Mouse (Mus musculus) left cerebral cortex, postnatal 10 days (tissue): ENCODE measurements around the gene Upp2. TPM values are rescaled to one million over a fixed set of nuclear protein-coding genes. Genes with fewer than 3 reads are reported as not detected.
A peak's percentile ranks its signal among the peaks of the same experiment; 100 is the strongest.

ENCODE experiments used
- DNase-seq, 2 experiments: peaks; one replicate each; pipeline ENCODE4 v3.0.0; 2021 to 2022; ENCODE audit warnings: low spot score in 2 of 2, mixed read lengths in 1 of 2; ENCODE audit errors: extremely low spot score in 1 of 2
- intact Hi-C: fragments of 180-260 bp; cut with DNase I; formaldehyde crosslinking; loops from one replicate; pipeline ENCODE4 v1.15.1; 2025
- total RNA-seq, 2 experiments: library from RNA; stranded (reverse); gene quantifications; 2 replicates each; pipeline ENCODE4 v1.2.3; 2021

The Upp2 gene
- total RNA-seq, 2 experiments from 2014 or later: 16.6 TPM

DNA sequence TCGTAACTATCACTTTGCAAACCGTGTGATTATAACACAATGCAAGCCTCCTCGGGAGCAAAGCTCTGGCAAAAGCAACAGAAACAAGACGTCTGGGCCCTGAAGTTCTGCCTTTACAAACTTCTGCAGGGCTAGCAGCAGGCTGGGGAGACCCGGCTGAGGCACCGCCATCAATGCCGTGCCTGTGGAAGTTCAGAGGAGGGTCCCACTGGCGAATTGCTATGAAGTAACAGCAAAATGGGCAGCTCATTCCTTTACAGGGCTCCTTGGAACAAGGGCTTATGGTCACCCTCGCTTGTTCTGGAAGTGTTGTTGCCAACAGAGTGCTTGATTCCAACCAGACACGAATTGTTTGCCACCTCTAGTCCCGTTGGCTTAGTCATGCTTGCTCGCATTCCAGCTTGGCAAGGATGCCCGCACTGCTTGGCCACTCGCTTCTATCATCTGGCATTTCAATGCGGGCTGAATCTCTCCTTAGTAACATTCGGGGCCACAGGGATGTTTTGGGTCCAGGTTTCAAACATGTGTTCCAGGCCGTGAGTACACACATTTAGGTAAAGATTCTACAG lies 29.8 kb downstream of the Upp2 start:
- no peak for DNase-seq
- intact Hi-C loops: no loop called here

DNA sequence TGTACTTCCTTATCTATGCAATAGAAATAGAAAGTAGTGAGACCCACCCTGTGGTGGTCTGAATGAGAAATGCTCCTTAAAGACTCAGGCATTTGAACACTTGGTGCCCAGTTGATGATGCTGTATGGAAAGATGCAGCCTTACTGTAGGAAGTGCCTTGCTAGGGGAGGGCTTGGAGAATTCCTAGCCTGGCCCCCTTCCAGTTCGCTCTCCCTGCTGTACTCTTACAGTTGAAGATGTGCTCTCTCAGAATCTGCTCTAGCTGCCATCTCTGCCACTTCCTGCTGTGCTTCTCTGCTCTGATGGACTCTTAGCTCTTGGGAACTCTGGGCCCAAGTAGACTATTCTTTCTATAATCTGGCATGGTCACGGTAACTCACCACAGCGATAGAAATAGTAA lies 30.5 kb downstream of the Upp2 start:
- intact Hi-C loops: no loop called here

DNA sequence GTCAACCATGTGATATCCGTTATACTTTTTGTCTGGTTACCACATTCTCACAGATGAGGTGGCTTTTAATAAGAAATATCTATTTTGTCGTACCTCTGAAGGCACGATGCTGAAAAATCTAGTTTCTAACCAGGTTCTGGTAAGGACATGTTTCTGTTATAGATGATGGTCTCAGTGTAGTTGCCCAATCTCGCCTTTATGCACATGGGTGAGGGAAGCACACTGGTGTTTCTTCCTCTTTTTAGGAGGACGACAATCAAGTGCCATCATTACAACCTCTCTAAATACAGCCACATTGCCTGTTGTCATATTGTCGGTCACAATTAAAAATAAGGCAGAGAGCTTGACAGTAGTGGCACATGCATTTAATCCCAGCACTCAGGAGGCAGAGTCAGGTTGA lies 32.5 kb downstream of the Upp2 start:
- intact Hi-C loops: no loop called here
- no peak for DNase-seq

More for the DNA sequence above, 30.5 kb downstream of the Upp2 start:
- DNase-seq: no peak

DNA sequence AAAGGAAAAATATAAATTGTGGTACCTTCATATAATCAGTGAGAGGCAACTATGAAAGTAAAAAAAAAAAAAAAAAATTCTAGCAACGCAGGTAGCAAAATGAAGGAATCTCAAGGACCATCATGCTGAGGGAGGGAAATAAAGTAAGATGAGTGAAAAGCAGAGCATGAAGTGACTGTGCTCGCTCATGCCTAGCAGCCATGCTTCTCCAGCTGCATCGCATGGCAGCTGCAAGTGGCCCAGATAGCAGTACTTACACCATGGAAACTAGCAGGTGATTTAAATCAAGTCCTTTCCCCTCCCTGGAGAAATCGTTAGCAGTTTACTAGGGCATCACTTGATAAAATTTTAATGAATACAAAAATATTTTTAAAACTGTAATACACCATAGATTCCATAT lies 34.3 kb downstream of the Upp2 start:
- DNase-seq: no peak
- intact Hi-C loops: no loop called here

DNA sequence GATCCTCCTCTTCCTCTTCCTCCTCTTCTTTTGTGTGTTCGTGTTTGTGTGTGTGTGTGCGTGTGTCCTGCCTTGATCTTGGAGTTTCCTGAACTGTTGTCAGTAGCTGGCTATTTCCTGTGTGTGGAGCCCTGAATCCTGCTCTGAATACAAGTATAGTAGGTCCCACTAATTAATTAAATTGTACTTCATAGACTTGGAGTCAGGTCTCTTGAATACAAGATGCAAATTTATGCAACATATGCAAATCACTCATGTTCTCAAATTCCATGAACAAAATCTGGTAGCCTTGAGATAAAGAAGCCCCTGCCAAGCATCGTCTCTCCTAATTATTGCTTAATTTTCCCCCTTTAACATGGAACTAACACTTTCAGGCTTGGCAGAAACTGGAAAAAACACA lies 36.3 kb downstream of the Upp2 start:
- DNase-seq: no peak
- intact Hi-C loops: no loop called here

DNA sequence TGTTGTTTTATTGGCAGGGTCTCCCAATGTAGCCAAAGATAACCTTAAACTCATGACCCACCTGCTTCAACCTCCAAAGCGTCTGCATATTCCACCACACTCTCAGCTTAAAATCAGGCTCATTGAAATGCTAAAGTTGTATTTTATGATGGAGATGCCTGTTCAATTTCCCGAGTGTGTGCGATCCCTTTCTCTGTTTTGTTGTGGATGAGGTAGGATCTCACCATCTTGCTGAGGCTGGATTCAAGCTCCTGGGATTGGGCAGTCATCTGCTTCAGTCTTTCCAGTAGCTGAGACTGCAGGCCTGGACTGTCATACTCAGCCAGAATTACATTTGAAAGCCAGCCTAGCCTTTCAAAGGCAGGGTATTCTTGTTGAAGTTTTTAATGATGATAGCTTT lies 37.7 kb downstream of the Upp2 start:
- intact Hi-C loops: no loop called here
- DNase-seq: no peak

DNA sequence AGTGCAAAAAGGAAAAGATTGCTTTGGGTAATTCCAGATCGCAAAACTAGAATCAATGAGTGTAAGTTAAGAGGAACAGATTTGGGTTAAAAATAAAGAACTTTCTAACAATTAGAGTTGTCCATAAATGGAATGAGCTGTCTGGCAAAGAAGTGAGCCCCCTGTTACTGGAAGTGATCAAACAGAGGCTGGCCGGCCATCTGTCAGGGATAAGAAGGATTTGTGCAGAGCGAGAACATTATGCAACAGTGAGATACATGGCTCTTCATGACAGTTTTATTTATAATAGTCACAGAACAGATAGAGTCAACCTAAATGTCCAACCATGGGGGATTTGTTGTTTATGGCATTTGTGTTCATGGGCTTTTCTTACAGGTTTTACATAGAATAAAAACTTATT lies 46.6 kb downstream of the Upp2 start:
- DNase-seq: peak in 1 of 2 experiments; percentile 38
- intact Hi-C loops: no loop called here

DNA sequence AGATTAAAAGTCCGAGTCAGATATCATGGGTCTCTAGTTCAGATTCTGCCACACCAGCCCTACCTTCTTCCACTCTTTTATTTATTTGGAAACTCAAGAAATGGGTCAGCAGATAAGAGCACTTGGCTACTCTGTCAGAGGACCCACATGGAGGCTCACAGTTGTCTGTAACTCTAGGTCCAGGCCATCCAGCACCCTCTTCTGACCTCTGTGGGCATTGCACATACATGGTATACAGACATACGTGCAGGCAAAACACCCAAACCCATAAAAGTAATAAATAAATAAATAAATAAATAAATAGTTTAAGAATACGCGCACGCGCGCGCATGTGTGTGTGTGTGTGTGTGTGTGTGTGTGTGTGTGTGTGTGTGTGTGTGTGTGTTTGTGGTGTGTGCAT lies 47.8 kb downstream of the Upp2 start:
- intact Hi-C loops: no loop called here
- DNase-seq: no peak

DNA sequence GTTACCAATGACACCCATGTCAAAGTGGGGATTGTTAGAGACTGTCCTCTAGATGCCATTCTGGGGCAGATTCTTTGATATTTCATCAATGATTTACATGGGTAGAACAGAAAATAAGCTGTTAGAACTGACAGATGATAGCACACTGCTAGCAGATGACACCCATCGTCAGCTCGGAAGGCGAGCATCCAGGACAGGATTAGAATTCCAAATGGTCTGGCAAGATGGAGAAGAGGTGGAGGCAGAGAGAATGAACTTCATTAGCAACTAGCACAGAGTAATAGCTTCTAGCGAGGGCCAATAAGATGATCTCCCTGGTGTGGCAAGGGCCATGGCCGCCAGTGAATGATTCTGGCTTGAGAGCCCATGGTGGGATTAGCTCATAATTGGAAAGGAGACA lies 48.7 kb downstream of the Upp2 start:
- no peak for DNase-seq
- intact Hi-C loops: no loop called here

DNA sequence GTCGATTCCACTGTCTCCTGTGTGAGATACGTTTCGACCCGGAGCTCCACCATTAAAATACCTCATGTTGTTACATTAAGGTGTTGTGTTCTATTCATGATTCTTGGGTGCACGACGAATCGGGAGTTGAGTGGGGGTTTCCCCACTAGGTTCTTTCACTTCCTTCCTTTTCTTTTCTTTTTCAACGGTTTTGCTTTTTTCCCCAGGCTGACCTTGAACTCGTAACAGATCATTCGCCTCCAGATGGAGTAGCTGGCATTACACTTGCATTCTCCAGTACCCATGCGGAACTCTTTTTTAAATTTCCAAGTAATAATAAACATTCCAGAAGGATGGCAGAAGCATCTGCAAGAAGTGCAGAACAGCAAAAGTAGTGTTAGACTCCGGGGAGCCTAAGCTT lies 58.1 kb downstream of the Upp2 start:
- DNase-seq: no peak
- intact Hi-C loops: no loop called here

DNA sequence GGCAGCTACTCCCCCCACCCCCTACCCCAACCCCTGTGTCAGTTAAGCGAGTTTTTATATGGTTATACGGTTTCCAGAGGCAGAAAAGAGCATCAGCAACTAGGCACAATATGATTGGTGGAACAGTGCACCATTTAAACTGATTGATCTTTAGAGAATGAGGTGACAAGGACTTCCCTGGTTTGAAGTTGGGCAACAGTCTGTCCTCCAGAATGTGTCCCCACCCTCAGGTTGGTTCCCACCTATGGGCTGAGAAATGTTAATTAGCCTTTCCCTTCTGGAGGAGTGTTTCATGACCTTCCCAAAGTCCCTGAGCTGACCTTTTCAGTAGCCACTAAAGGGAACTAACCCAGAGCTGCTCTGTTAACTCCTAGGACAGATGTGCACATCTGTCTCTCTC lies 58.6 kb downstream of the Upp2 start:
- intact Hi-C loops: no loop called here
- DNase-seq: no peak

DNA sequence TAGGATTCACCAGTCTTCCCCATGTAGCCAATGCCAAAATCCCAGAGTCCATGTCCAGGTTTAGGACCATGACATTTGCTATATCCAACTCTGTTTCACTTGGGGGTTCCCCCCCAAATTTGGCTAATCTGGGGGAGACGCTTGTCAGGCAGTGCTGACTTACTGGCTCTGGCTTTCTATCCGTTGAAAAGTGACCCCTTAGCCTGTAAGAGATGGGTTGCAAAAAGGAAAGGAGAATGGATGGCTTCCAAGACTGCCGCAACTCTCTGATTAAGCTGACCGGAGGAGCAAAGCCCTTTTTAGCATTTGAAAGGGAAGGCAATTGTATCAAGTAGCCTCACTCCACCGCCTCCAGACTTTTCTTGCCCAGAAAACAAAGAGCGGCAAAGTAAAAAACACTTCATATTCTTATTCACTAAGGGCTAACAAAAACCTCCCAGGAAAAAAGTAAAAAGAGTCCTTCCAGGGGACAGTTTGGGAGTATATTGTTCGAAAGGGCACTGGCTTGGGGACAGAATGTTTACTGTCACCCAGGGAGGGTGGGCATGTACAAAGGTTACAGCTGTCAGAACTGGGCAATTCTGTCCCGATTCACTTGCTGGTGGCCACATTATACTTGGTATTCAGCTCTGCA lies 59.2 kb downstream of the Upp2 start:
- no peak for DNase-seq
- intact Hi-C loops: no loop called here

DNA sequence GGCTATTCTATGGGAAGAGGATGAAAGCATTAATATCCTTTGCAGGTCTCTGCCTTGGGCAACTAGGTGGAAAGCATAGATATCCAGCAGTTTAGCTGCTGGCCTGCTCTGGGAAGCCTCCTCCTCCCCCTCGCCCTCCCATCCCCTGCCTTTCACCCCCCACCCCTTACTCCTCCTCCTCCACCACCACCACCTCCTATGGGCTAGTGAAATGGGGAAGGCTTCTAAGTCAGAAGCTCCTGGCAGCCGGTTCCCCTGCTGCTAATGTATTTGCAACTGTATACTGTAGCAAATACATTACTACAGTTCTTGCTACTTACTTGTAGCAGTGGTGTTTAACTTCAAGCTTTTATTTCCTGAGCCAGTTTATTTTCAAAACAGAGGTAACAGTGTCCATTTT lies 60.9 kb downstream of the Upp2 start:
- intact Hi-C loops: no loop called here
- DNase-seq: no peak

DNA sequence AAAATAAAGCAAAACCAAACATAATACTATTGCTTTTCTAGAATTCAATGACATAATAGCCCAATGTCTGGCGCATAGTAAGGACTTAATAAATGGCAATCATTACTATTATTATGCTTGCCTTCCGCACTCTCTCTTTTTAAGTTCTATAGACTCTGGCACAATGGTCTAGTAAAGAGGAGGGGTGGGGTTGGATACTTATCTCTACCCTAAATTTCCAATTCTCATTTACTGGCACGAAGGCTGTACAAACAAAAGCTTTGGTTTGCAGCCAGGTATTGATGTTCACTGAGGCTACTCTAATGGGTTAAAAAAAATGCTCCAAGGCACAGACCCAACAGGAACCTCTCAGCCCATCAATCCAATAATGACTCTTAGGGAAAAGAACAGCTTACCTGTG lies 61.9 kb downstream of the Upp2 start:
- intact Hi-C loops: no loop called here
- no peak for DNase-seq

DNA sequence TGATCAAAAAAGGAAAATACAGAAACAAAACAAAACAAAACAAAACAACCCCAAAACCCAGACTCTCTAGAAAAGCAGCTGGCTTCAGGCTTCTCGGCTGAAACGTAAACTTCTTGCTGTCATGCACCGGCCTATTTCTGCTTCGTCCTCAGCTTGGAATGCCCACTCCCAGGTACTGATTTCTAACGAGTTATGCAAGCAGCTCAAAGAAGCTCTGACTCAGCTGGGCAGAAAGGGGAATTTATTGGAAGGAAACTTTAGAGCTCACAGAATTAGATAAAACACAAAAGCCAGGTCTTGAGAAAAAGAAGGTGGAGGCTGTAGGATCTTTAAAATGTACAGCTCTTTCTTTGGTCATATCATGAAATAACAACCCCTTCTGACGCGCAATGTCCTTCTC lies 62.3 kb downstream of the Upp2 start:
- intact Hi-C loops: no loop called here
- DNase-seq: no peak

DNA sequence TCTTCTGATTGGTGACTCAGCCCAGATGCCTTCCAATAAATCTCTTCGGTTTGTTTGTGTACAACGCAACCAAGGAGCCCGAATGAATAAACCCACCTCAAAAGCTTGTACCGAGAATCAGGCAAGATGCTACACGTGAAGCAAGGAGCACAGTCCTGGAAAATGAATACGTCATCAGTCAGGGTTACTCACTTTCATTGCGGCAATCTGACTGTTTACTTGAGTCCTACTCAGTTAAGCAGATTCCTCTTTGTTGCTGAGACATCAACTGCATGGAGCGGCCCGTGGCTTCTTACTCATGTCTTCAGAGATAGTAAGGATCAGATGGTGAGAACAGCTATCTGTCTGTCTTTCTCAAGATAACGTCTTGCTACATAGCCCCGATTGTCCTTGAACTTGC lies 66.7 kb downstream of the Upp2 start:
- intact Hi-C loops: no loop called here
- no peak for DNase-seq

DNA sequence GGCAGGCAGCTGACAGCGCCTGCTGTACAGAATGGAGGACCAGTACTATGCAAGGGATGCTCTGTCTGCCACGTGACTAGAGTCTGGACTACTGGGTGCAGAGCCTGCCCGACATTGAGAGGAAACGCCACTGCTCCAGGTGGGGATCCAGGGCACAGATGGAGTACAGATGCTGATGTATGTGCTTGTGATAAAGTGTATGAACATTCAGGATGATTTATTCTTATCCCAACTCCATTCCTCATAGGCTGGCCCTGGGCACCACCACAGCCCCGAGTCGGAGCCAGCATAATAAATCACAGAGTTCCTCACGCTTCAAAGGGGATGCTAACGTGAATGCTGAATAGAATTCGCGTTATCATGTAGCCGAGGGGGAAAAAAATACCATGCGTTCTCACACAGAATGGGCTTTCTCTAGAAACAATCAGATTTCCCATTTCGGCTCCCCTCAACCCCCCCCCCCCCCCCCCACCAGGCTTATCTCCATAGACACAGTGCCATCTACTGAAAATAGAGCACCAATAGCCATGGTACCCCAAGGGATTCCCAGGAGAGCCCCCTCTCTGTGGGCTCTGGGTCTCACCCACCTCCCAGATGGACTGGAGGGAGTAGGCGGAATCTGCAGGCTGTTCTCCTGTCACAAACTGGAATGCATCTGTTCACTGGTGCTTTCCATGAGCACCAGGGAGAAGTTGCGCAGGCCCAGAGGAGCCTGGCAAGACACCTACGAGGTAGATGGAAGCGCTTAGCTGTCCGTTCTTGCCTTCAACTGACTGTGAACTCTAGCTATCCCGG lies 74.9 kb downstream of the Upp2 start:
- intact Hi-C loops: loop anchor here (1.0 kb wide), 1 partner anchor 56 kb away; no protein-coding TSS in a partner anchor
- DNase-seq: peak; percentile 50 to 72

DNA sequence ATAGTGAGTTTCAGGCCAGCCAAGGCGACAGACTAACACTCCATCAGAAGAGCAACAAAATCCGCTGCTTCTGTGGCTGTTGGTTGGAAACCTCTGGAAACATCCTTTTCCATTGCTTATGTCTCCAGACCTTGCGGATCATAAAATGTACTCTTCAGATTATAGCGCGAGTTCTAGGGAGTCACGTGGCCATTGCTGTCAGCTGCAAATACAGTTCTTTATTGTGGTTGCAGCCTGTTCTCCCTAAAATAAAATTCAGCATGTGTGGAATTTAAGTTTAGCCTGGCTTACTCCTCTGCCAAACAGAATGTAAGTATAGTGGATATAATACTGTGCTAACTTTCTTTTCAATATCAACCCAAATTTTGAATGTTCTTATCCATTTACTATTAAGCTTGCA lies 78.6 kb downstream of the Upp2 start:
- peak in 1 of 2 experiments; percentile 54 for DNase-seq
- intact Hi-C loops: no loop called here

DNA sequence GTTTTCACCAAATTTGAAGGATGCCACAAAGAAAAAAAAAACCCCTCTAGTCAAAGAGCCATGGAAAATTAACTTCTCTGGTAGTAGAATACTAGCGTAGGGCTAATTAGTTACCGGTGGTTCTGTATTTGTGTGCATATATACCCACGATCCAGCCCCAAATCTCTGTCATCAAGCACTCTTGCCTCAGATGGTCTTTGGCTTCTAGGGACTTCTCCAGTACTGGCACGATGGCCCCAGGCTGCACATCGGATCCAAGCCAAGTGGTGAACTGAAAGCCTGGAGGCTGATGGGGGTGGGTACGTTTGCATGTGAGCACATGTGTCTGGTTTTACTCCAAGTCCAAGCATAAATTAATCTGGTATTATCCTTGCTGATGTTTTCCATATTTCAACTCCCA lies 88.1 kb downstream of the Upp2 start:
- intact Hi-C loops: no loop called here
- DNase-seq: no peak

DNA sequence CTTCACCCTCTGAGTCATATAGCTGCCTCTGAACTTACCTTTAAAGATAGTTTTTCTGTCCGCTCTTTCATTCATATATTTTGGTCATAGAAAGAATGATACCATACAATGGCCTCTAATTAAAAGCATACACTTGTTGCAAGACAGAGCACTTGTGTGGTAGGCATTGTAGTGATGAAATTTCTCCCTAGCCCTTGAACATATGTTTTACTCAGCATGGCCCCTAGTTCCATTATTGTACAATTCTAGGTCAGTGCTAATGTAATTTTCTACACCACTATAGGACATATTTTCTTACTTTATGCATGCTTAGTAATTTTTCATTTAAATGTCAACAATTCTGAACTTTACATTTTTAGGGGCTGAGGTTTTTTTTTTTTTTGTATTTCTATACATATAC lies 89.9 kb downstream of the Upp2 start:
- intact Hi-C loops: no loop called here
- DNase-seq: no peak
